Mouse (Mus musculus) ES-Bruce4 (cell line): ENCODE measurements around the gene Them4.

ENCODE experiments used
- CTCF ChIP-seq: IDR thresholded peaks from one replicate; pipeline ENCODE4 v1.8.1; 2011; ENCODE audit warnings: low read depth, low read length
- POLR2A ChIP-seq: IDR thresholded peaks from one replicate; pipeline ENCODE4 v1.8.1; 2011; ENCODE audit warnings: low read length; ENCODE audit not compliant: insufficient read depth

DNA sequence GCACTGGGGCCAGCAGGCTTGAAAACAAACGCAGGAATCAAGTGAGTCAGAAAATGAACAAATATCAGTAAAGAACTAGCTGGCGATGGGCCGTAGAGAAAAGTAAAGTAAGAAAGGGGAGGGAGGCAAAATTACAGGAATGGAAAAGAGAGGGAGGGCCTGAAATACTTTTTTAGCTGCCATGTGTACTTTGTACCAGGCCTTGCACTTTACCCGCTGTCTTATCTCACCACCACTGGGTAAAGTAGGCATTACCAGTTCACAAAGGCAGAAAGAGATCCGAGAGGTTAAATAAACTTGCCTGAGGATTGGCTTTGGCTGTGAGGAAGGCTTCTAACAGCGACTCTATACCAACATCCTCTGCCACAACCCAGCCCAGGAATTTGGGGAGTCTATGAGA is 57.6 kb downstream of the Them4 start:
- TF ChIP-seq CTCF (no peak), POLR2A (no peak)
